Mouse (Mus musculus) hindbrain, embryonic 13.5 days (tissue): ENCODE results near the gene Hmgcl. TPM values are rescaled to one million over a fixed set of nuclear protein-coding genes. Genes with fewer than 3 reads are reported as not detected.

Experiments used
- ATAC-seq: fragments of 200-750 bp; cut with Nextera tagmentation; 2 replicates; pipeline ENCODE4 v1.8.0; 2017; ENCODE audit warnings: moderate TSS enrichment; ENCODE audit not compliant: low FRiP score
- H3K27ac ChIP-seq: fragments of 300-500 bp; sonication (generic); 2 replicates; pipeline ENCODE4 v1.5.1; 2015; ENCODE audit warnings: inconsistent platforms, mild to moderate bottlenecking, moderate library complexity
- H3K27me3 ChIP-seq: fragments of 300-500 bp; sonication (generic); 2 replicates; pipeline ENCODE4 v1.6.1; 2015; ENCODE audit warnings: mild to moderate bottlenecking, inconsistent platforms
- H3K36me3 ChIP-seq: fragments of 300-500 bp; sonication (generic); 2 replicates; pipeline ENCODE4 v1.6.1; 2015; ENCODE audit warnings: mild to moderate bottlenecking, inconsistent platforms
- H3K4me1 ChIP-seq: fragments of 300-500 bp; sonication (generic); replicated peaks from 2 replicates; pipeline ENCODE4 v1.6.1; 2015; ENCODE audit warnings: inconsistent platforms
- H3K4me2 ChIP-seq: fragments of 300-500 bp; sonication (generic); 2 replicates; pipeline ENCODE4 v1.6.1; 2015; ENCODE audit warnings: inconsistent platforms, mild to moderate bottlenecking, moderate library complexity
- H3K4me3 ChIP-seq: fragments of 300-500 bp; sonication (generic); 2 replicates; pipeline ENCODE4 v1.5.1; 2015; ENCODE audit warnings: mild to moderate bottlenecking, inconsistent platforms
- H3K9ac ChIP-seq: fragments of 300-500 bp; sonication (generic); 2 replicates; pipeline ENCODE4 v1.6.1; 2015; ENCODE audit warnings: mild to moderate bottlenecking, inconsistent platforms
- H3K9me3 ChIP-seq: fragments of 300-500 bp; sonication (generic); 2 replicates; pipeline ENCODE4 v1.6.1; 2016; ENCODE audit warnings: inconsistent platforms
- WGBS: fragments of 180-500 bp; shearing (Covaris S2); methylation state at CpG from one replicate; pipeline ENCODE4 v1.1.7; 2015; 5-methylcytosine and 5-hydroxymethylcytosine counted together
- polyA plus RNA-seq: library from polyadenylated mRNA; unstranded; fragments of >200 nt; fragmentation: Nextera tagmentation; extraction: Ambion mirVana; gene quantifications from 2 replicates; pipeline ENCODE4 v1.2.1, GENCODE M21; 2015

The Hmgcl gene
- polyA plus RNA-seq, 1 experiment from 2014 or later, result 56.5 TPM

GRCm38 (mm10) chr4:135949475-135949874, 3.2 kb downstream of the Hmgcl start:
- 86% methylated on average over 10 of the region's 10 CpGs for WGBS
- peaks cover 26% of the 10 kb centered on the region for H3K36me3 ChIP-seq
- no peaks in the 10 kb centered on the region for H3K27me3 ChIP-seq
- H3K9ac ChIP-seq, result no peak overlapping the region
- no peak for ATAC-seq
- no peaks in the 10 kb centered on the region for H3K9me3 ChIP-seq
- no peak overlapping the region for H3K27ac ChIP-seq
- H3K4me1 ChIP-seq, result peaks cover 34% of the 10 kb centered on the region
- no peak overlapping the region for H3K4me3 ChIP-seq
- no peak overlapping the region for H3K4me2 ChIP-seq

DNA sequence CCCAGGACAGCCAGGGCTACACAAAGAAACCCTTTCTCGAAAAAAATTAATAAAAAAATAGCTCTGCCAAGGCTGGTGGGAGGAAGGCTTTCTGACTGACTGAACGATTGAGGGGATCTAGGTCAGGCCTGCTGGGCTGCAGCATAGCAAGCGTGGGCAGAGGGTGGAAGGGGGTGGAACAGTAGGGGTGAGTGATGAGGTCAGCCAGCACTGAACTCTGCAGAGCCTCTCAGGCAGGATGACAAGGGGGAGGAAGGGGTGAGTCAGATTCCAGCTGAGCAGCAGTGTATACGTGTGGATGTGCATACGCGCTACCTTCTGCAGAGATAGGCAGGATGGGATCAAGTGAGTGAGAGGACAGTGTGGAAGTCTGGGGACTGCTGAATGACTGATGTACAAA, 3.7 kb downstream of the Hmgcl start:
- Histone ChIP-seq H3K9ac (no peak overlapping the region), H3K27me3 (no peaks in the 10 kb centered on the region), H3K4me3 (no peak overlapping the region), H3K4me1 (peaks cover 34% of the 10 kb centered on the region), H3K4me2 (no peak overlapping the region), H3K27ac (no peak overlapping the region), H3K36me3 (peaks cover 29% of the 10 kb centered on the region), H3K9me3 (no peaks in the 10 kb centered on the region)
- no peak for ATAC-seq
- 59% methylated on average over 6 of the region's 6 CpGs for WGBS

DNA sequence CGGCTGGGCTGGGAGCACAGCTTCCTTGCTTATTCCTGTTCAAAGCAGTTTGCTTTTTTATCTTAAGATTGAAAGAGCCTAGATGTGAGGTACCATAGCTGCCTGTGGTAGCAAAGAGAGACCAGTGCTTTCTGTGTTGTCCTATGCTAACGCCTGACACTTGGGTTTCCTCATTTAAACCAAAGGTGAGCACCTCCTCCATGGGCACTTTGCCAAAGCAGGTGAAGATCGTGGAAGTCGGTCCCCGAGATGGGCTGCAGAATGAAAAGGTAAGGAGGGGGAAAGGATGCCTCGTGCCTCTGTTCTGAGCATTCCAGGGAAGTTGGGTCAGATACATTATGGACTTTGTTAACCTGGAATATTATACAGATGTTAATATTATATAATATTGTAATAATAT, 4.1 kb downstream of the Hmgcl start:
- ATAC-seq, result no peak
- 92% methylated on average over 6 of the region's 6 CpGs for WGBS
- peaks cover 31% of the 10 kb centered on the region for H3K36me3 ChIP-seq
- H3K4me1 ChIP-seq, result peaks cover 34% of the 10 kb centered on the region
- no peak overlapping the region for H3K9ac ChIP-seq
- H3K27me3 ChIP-seq, result no peaks in the 10 kb centered on the region
- no peaks in the 10 kb centered on the region for H3K9me3 ChIP-seq
- H3K4me3 ChIP-seq, result no peak overlapping the region
- no peak overlapping the region for H3K4me2 ChIP-seq
- H3K27ac ChIP-seq, result no peak overlapping the region

GRCm38 (mm10) chr4:135951505-135951904, 5.3 kb downstream of the Hmgcl start:
- 96% methylated on average over 3 of the region's 3 CpGs for WGBS
- Histone ChIP-seq H3K4me1 (peaks cover 29% of the 10 kb centered on the region), H3K9me3 (no peaks in the 10 kb centered on the region)

GRCm38 (mm10) chr4:135953179-135953578, 6.9 kb downstream of the Hmgcl start:
- WGBS, result 100% methylated on average over 3 of the region's 3 CpGs
- Histone ChIP-seq H3K4me1 (peaks cover 18% of the 10 kb centered on the region), H3K27me3 (no peaks in the 10 kb centered on the region), H3K9me3 (no peaks in the 10 kb centered on the region), H3K9ac (no peak overlapping the region), H3K4me3 (no peak overlapping the region), H3K4me2 (no peak overlapping the region), H3K27ac (no peak overlapping the region), H3K36me3 (peaks cover 54% of the 10 kb centered on the region)
- ATAC-seq, result no peak

More at GRCm38 (mm10) chr4:135951505-135951904, 5.3 kb downstream of the Hmgcl start:
- Histone ChIP-seq H3K27me3 (no peaks in the 10 kb centered on the region), H3K9ac (no peak overlapping the region), H3K4me2 (no peak overlapping the region), H3K4me3 (no peak overlapping the region), H3K36me3 (peaks cover 40% of the 10 kb centered on the region), H3K27ac (no peak overlapping the region)
- ATAC-seq, result no peak

DNA sequence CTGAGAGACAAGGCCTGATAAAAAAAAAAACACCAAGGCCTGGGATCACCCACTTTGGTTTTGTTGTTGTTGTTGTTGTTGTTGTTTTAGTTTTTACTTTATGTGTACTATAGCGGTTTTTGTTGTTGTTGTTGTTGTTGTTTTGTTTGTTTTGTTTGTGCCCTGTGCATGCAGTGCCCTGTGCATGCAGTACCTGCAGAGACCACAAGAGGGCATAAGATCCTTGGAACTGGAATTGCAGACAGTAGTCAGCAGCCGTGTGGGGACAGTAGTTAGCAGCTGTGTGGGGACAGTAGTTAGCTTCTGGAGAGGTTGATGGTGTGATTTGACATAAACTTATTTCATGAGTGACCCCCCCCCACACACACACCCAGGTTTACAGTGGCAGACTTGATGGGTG, 8.0 kb downstream of the Hmgcl start:
- no peak overlapping the region for H3K27ac ChIP-seq
- H3K4me2 ChIP-seq, result no peak overlapping the region
- no peak overlapping the region for H3K4me3 ChIP-seq
- 10% methylated on average over 2 of the region's 2 CpGs for WGBS
- no peaks in the 10 kb centered on the region for H3K27me3 ChIP-seq
- H3K4me1 ChIP-seq, result peaks cover 8% of the 10 kb centered on the region; the same call in 1 of the 2 replicates
- H3K36me3 ChIP-seq, result peaks cover 64% of the 10 kb centered on the region
- no peak for ATAC-seq
- H3K9ac ChIP-seq, result no peak overlapping the region
- H3K9me3 ChIP-seq, result no peaks in the 10 kb centered on the region

- 88% methylated on average over 9 of the region's 9 CpGs for WGBS
Measured at GRCm38 (mm10) chr4:135955886-135956285, 9.6 kb downstream of the Hmgcl start.

DNA sequence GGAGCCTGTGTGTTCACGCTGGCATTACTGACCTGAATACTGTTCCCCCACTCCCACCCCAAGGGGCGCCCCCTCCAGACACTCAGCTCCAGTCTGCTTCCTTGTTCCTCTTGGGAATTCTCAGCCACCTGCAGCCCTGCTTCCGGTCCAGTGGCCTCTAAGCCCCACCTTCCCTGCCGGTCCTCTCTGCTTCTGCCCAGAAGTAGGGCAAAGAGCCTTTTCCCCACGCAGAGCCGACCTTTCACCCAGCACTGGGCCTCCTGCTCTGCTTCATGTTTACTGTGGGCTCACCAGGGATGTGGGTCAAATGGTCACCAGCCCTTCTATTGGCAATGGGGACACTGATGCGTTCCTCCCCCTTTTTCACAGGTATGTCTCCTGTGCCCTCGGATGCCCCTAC, 12.1 kb downstream of the Hmgcl start:
- H3K4me2 ChIP-seq, result no peak overlapping the region
- 59% methylated on average over 8 of the region's 8 CpGs for WGBS
- H3K4me3 ChIP-seq, result no peak overlapping the region
- no peaks in the 10 kb centered on the region for H3K27me3 ChIP-seq
- H3K9me3 ChIP-seq, result no peaks in the 10 kb centered on the region
- peaks cover 62% of the 10 kb centered on the region for H3K36me3 ChIP-seq
- H3K27ac ChIP-seq, result no peak overlapping the region
- no peak for ATAC-seq
- H3K4me1 ChIP-seq, result peaks cover 7% of the 10 kb centered on the region
- H3K9ac ChIP-seq, result peak overlapping the region; percentile 35; the same call in 1 of the 2 replicates

More at GRCm38 (mm10) chr4:135955886-135956285, 9.6 kb downstream of the Hmgcl start:
- H3K4me2 ChIP-seq, result no peak overlapping the region
- no peak overlapping the region for H3K27ac ChIP-seq
- H3K27me3 ChIP-seq, result no peaks in the 10 kb centered on the region
- ATAC-seq, result no peak
- peaks cover 78% of the 10 kb centered on the region for H3K36me3 ChIP-seq
- H3K4me1 ChIP-seq, result no peaks in the 10 kb centered on the region
- no peak overlapping the region for H3K4me3 ChIP-seq
- no peak overlapping the region for H3K9ac ChIP-seq
- H3K9me3 ChIP-seq, result no peaks in the 10 kb centered on the region

DNA sequence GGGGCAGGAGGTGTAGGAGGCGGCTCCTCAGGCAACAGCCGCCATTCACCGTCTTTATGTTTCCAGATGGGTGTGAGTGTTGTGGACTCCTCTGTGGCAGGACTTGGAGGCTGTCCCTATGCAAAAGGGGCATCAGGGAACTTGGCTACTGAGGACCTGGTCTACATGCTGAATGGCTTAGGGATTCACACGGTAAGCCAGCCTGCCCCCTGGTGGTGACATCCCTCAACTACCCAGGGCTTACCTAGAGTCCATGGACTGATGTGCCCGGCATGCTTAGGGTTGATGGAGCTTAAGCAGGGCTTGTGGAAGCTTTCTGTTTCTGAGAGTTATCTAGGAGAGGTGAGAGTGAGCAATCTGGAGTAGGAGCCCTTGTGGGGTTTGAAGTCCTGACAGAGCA, 14.5 kb downstream of the Hmgcl start:
- no peak overlapping the region for H3K4me2 ChIP-seq
- ATAC-seq, result no peak
- 23% methylated on average over 5 of the region's 5 CpGs for WGBS
- peaks cover 55% of the 10 kb centered on the region for H3K36me3 ChIP-seq
- H3K27ac ChIP-seq, result no peak overlapping the region
- no peak overlapping the region for H3K4me3 ChIP-seq
- H3K4me1 ChIP-seq, result peaks cover 23% of the 10 kb centered on the region
- H3K9ac ChIP-seq, result no peak overlapping the region
- H3K27me3 ChIP-seq, result no peaks in the 10 kb centered on the region
- no peaks in the 10 kb centered on the region for H3K9me3 ChIP-seq

DNA sequence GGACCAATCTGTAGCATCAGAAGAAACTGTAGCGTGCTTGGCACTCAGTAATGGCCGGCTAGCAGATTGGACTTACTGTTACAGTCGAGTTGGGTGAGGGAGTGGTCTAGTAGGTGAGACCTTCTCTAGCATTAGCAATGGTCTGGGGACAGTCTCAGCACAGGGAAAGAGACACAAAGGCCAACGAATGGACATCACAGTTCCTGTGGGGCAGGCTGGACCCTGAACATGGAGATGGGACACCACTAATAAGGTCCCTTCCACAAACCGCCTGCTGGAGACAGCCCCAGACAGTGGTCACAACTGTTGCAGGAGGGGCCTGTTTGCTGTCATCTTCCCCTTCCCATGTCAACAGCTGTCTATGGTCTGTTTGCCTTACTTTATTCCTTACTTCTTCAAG, 15.5 kb downstream of the Hmgcl start:
- ATAC-seq, result no peak
- no peaks in the 10 kb centered on the region for H3K27me3 ChIP-seq
- H3K4me2 ChIP-seq, result no peak overlapping the region
- H3K36me3 ChIP-seq, result peaks cover 57% of the 10 kb centered on the region
- no peak overlapping the region for H3K4me3 ChIP-seq
- no peak overlapping the region for H3K27ac ChIP-seq
- H3K4me1 ChIP-seq, result peaks cover 23% of the 10 kb centered on the region
- WGBS, result 89% methylated on average over 5 of the region's 5 CpGs
- no peak overlapping the region for H3K9ac ChIP-seq
- no peaks in the 10 kb centered on the region for H3K9me3 ChIP-seq

DNA sequence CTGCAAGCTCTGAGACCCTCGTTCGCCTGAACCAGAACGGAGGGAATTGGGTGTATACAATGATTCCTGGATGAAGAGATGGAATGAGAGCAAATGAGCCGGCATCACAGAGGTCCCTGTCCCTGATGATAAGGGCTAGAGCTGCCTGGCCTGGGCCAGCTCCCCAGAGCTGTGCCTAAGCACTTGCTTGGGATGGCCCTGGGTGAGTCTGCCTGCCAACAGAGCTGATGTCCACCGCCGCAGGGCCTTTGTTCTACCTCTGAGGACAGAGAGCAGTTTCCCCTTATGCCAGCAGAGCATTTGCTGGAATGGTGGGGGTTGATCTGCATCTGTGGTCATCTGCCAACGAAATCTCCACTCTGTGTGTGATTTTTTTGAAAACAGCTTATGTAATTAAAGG, 15.9 kb downstream of the Hmgcl start:
- Histone ChIP-seq H3K9ac (no peak overlapping the region), H3K9me3 (no peaks in the 10 kb centered on the region), H3K4me3 (no peak overlapping the region), H3K27me3 (no peaks in the 10 kb centered on the region), H3K4me1 (peaks cover 23% of the 10 kb centered on the region), H3K27ac (no peak overlapping the region), H3K4me2 (peak overlapping the region; percentile 95; the same call in 1 of the 2 replicates), H3K36me3 (peaks cover 60% of the 10 kb centered on the region)
- ATAC-seq, result no peak
- WGBS, result 89% methylated on average over 7 of the region's 7 CpGs

DNA sequence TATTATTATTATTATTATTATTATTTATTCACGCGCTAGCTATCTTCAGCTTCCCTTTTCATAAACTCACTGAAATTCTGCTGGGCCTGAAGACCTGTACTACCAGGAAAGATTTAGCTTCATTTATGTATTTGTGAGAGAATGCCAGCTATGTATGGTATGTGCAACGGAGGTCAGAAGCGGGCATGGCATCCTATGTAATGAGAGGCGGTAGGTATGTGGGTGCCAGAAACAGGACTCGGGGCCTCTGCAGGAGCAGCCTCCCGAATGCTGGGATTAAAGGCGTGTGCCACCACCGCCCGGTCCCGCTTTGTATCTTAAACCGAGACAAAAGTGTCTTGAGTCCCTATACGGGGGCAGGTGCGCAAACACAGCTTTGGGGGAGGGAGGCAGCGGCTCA, 16.7 kb downstream of the Hmgcl start:
- Histone ChIP-seq H3K27ac (peak overlapping the region; percentile 94), H3K9me3 (no peaks in the 10 kb centered on the region), H3K4me2 (peak overlapping the region; percentile 95), H3K36me3 (peaks cover 60% of the 10 kb centered on the region), H3K9ac (peak overlapping the region; percentile 95), H3K4me3 (peak overlapping the region; percentile 85), H3K4me1 (peaks cover 23% of the 10 kb centered on the region), H3K27me3 (no peaks in the 10 kb centered on the region)
- peak; percentile 5 for ATAC-seq
- WGBS, result 6% methylated on average over 15 of the region's 15 CpGs

GRCm38 (mm10) chr4:135963457-135964193, 17.4 kb downstream of the Hmgcl start, which contains the start of gene Gale:
TSS of gene Gale (plus strand) at chr4:135963727.
- H3K27me3 ChIP-seq, result no peaks in the 10 kb centered on the region
- H3K4me2 ChIP-seq, result peak within 1 kb of the TSS; percentile 95
- peak; percentile 94 for ATAC-seq
- under 1% methylated on average over 54 of the region's 56 CpGs for WGBS
- peaks cover 23% of the 10 kb centered on the region for H3K4me1 ChIP-seq
- H3K9me3 ChIP-seq, result no peaks in the 10 kb centered on the region
- peak within 1 kb of the TSS; percentile 95 for H3K9ac ChIP-seq
- peak within 1 kb of the TSS; percentile 94 for H3K27ac ChIP-seq
- H3K36me3 ChIP-seq, result peaks cover 60% of the 10 kb centered on the region
- H3K4me3 ChIP-seq, result peak within 1 kb of the TSS; percentile 85
